Mouse (Mus musculus): ENCODE data around the gene Ush1g.

- TF ChIP-seq POLR2A (IDR thresholded peaks at IDR 0.05; ENCODE audit: insufficient read depth, low read depth, low read length) (no peak), CTCF (IDR thresholded peaks at IDR 0.05; ENCODE audit: insufficient read depth, low read depth, low read length) (no peak)
Observed at GRCm38 (mm10) chr11:115275509-115275908, 46.3 kb downstream of the Ush1g start.

All from olfactory bulb, adult 2 months (tissue).